Mouse (Mus musculus) large intestine, adult 2 months (tissue): ENCODE measurements around the gene 6430628N08Rik. TPM values are rescaled to one million over a fixed set of nuclear protein-coding genes. Genes with fewer than 3 reads are reported as not detected.

Source experiments
- DNase-seq: peaks from one replicate; pipeline ENCODE4 v3.0.0-alpha.2; 2012; ENCODE audit warnings: low read depth, low spot score
- whole genome bisulfite sequencing: fragments of 180-500 bp; shearing (Covaris S2); methylation state at CpG from one replicate; pipeline ENCODE4 v1.1.7; 2018; 5-methylcytosine and 5-hydroxymethylcytosine counted together
- polyA plus RNA-seq: library from polyadenylated mRNA; depleted of rRNA; stranded (reverse); fragments of >200 nt; gene quantifications from 2 replicates; pipeline ENCODE4 v1.2.3, GENCODE M21; 2012

Gene 6430628N08Rik
- polyA plus RNA-seq, 1 experiment, result not detected

DNA sequence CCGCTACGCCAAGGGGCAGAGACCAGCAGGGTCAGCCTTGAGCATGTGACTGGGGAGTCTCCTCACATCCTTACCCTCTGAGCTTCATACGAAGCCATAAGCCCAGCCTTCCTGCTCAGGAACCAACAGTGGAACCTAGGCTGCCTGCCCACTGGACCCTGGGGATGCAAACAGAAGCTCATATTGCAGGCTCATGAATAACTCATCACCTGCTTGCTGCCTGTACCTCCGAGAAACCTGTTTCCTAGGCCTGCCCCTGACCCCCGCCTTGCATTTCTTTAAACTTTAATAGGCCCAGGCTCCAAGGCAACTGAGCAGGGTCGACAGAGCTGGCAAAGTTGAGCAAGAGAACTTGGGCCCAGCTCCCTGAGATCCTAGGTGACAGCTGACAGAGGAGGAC is 6.4 kb upstream of the 6430628N08Rik start, which contains the start of gene Kncn:
Kncn (plus strand) TSS at position 379 of the 400 bp plus-strand sequence.
- no peak for DNase-seq
- 59% methylated on average over 6 of the region's 6 CpGs for WGBS

DNA sequence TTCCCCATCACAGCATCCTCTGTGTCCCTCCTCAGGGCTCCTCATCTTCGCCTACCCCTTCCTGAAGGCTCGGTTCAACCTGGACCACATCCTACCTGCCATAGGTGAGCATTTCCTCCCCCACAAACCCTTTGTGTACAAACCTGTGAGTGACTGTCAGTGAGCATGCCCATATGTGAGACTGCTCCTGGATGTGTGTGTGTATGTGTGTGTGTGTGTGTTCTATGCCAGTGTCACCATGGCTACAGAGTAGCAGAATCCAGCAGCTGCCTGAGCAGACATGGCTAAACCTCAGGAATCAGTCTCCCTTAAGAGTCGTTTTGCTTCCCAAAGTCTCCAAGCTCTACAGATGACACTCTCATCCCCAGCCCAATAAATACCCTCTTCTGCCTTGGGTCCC is 4.6 kb upstream of the 6430628N08Rik start:
- no peak for DNase-seq
- 66% methylated on average over 3 of the region's 3 CpGs for WGBS

DNA sequence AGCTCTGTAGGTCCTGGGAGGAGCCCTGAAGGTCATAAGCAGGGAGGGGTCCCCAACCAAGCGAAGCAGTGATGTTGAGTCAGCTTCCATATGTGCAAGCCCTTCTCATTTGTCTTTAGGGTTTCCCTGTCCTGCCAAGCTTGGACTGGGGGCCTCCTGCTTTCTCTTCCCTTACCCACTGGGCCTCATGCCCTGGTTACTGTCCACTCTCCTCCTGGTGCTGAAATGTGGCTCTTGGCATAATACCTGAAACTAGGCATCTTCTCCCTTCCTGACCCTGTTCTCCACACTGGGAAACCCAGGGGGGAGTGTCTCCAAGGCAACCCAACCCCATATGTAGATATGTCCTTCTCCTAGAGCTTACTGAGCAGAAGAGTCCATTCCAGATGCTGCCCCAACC is 3.6 kb upstream of the 6430628N08Rik start:
- 45% methylated on average over 1 of the region's 1 CpGs for WGBS
- no peak for DNase-seq

DNA sequence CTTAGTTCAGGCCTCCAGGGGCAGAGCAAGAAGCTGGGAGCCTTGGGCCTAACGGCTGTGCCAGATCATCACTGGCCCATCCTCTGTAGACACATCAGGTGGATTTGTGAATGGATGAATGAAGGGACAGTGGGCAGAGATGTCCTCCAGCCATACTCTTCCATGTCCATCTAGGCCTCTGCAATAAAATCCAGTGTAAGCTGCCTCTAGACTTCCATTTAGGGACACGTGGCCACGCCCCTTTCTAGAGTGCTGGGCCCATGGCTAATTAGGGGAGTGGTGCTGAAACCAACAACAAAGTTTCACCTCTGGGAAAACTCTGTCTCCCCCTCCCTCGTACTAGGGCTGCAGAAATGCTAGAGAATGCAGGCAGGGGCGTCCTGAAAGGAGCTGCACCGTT is 399 bp upstream of the 6430628N08Rik start:
- WGBS, result 10% methylated on average over 6 of the region's 6 CpGs

DNA sequence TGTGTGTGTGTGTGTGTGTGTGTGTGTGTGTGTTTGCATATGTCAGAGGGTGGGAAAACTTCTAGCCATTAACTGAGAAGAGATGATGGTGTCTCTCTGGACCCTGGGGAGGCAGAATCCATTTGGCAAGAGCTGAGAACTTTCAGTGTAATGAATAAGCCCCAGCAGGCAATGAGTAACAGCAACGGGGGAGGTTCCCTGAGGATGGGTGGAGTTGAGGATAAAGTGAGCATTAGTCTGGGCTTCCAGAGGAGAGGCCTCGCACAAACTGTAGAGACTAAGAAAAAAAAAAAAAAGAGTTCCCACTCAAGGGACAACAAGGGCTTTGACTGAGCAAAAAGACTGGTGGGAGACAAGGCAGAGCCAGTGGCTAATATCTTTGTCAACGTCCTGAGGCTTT is 3.8 kb downstream of the 6430628N08Rik start:
- 6% methylated on average over 3 of the region's 3 CpGs for WGBS
- no peak for DNase-seq

More for the DNA sequence above, 399 bp upstream of the 6430628N08Rik start:
- no peak for DNase-seq

DNA sequence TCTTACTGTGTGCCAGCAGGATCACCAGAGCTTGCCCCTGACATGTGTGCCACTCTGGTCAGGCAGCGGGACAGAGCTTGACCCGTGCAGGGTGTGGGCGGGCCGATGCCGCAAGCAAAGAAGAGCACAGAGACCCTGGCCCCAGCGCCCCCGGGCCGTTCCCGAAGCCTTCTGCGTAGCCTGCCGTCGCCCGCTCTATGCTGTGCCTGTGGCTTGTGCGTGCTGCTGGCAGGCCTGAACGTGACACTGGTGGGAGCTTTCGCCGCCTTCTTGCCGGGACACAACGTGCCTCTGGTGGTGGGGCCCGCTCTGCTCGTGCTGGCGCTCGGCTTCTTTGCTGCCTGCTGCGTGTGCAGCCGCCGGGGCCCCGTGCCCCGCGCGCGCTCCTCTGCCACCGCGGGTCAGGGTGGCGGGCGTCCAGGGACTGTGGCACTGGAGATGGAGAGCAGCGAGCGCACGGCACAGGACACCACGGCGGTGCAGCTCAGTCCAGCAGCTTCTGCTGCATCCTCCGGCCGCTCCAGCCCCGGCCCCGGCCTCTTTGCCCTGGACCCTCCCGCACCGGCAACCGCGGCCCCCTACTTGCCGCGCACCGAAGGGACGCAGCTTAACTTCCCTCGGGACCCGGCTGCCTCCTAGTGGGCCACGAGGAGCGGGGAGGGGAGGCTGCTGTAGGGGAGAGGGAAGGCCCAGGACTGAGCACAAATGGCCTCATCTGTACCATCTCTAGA is 7.6 kb downstream of the 6430628N08Rik start:
- WGBS, result 1% methylated on average over 56 of the region's 56 CpGs

DNA sequence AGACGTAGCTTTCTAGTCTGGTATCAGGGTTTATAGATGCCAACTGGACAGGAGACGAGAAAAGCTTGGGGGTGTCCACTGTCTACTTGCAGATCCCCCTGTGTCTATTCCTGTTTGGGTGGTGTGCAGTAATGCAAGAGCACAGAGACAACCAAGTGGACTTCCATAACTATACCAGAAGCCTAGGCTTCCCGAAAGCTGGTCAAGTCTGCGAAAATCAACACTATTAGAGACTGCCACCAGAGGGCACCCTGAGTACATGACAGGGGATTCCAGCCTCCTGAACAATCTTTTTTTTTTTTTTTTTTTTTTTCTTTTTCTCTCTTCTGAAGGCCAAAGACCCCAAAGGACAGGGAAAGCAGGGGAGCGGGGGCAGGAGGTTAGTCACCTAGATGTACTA is 12.4 kb downstream of the 6430628N08Rik start:
- peak; percentile 39 for DNase-seq
- 16% methylated on average over 5 of the region's 5 CpGs for WGBS

More for the DNA sequence above, 7.6 kb downstream of the 6430628N08Rik start:
- no peak for DNase-seq

DNA sequence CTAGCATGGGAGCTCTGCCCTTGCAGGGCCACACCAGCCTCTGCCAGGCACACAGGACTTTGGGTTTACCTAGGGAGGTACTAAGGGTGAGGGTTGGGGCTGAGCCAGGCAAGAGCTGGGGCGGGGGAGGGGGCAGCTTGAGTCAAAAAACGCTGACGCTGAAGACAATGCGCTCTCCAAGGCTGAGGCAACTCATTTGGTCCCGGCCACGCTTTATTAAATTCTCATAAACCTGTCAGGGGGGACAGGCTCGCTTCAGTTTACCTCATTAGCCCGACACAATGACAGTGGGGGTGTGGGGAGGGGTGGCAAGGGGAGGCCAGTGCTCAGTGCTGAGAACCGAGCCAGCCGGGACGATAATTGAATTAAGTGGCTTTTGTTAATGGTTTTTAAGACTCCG is 13.9 kb downstream of the 6430628N08Rik start:
- no peak for DNase-seq
- WGBS, result 33% methylated on average over 12 of the region's 12 CpGs

DNA sequence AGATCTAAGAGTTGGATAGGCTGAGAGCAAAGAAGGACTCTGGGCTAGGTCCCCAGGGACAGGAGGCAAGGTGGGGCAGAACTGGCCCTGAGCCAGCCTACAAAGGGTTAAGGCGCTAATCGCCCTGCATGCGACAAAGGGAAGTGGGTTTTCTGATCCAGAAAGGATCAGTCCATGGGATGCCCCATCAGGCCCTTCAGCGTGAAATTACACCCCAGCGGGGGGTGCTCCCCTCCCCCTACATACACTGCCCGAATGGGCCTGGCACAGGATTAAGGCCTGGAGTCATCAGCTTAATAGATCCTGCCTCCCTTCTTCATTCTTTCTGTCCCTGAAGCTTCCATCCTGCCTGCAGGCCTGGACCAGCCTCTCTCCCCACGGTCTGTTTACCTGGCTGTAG is 15.2 kb downstream of the 6430628N08Rik start:
- no peak for DNase-seq
- 30% methylated on average over 7 of the region's 7 CpGs for WGBS

DNA sequence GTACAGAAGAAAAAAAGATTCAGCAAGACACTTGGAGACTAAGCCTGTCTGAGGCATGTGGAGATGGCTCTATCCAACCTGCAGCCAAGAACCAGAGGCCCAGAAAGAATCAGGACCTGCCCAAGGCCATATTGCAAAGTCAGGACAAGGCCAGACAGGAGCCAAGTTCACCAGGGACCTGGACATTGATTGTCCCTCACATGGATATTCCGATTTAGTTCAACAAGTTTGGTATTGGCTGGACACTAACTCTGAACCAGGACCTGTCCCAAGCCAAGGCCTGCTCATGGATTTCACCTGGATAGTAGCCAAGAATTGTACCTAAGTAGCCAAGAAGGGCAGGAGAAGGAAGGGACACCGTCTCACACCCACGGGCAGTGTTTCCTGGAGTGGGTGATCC is 16.3 kb downstream of the 6430628N08Rik start:
- no peak for DNase-seq
- 69% methylated on average over 3 of the region's 3 CpGs for WGBS

DNA sequence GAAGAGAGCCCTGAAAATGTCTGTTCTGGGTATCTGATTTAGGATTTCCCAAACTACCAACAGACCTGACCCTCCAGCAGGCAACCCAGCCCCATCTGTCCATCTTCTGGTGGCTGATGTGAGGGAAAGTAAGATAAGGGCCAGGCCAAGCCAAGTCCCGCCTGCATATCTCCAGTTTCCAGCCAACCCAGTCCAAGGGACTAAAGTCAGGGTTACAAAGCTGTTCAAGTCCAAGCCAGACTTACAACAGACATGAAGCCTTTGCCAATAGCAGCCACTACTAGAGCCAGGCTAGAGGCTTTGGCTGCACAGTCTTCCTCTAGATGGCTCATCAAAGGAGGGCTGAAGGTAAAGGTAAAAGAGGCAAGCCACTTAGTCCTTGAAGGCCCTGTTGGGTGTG is 17.5 kb downstream of the 6430628N08Rik start:
- DNase-seq, result no peak
- WGBS, result 41% methylated on average over 1 of the region's 1 CpGs

DNA sequence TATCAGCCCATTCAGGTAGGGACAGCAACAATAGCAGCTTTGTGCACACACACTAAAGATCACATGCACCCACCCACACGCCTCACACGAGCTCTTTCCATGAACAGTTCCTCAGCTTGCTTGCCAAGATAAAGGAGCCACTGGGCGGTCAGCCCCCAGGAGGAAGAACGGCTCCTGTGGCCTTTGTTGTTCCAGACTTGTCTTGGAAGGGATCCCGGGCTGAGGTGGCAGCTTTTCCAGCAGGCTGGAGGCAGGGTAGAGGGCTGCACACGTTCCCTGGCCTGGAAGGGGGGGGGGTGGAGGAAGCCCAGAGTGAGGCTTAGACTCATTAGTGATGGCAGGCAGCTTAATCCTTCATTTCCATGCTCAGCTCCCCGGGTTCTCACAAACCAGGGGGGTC is 18.2 kb downstream of the 6430628N08Rik start:
- 9% methylated on average over 7 of the region's 7 CpGs for WGBS
- DNase-seq, result no peak

DNA sequence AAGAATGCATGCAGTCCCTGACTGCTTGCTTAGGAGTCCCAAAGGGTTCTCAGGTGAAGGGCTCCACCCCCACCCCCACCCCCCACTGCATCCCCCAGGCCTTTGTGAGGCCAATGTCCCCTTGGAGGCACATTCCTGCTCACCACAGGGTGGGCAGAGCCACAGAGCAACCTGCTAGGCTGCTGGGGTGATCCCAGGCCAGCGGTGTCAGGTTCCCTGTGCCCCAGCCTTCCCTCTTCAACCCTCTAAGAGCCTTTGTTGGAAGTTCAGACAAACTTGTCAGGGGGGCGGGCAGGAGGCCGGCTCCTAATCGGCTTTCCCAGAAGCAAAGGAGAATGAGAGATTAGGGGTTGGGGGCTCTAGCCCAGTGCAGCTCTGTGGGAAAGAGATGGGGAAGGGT is 21.1 kb downstream of the 6430628N08Rik start:
- no peak for DNase-seq
- 25% methylated on average over 4 of the region's 4 CpGs for WGBS

DNA sequence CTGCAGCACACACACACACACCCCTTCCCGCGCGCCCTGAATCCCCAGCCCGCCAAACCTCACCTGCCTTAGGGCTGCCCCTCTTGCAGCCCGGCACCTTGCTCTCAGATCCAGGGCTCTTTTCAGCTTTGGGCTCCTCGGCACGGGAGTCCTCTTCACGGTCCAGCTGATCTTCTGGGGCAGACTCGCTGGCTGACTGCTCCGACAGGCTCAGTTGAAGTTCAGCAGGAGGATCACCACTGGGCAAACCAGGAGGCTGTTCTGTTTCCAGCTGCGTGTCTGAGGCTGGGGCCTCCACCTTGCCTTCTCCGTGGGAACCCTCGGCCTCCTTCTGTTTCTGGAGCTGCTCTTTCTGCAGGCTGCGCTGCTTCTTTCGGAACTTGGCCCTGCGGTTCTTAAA is 29.4 kb downstream of the 6430628N08Rik start:
- 83% methylated on average over 16 of the region's 16 CpGs for WGBS
- no peak for DNase-seq

DNA sequence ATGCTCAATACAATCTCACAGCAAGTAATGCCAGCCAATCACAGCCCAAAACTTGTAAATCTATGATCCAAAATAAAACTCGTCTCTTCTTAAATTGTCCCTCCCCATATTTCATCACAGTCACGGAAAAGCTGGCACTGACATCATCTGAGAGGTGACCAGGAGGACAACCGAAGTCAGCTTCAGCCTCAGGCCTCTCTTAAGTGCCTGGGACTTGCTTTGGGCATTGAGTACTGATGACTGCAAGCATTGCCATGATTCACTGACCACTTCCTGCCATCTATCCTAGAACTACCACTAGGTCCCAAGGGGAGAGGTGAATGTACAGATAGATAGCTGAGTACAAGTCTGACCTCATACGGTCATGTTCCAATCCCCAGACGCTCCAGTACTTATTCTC is 32.2 kb downstream of the 6430628N08Rik start:
- WGBS, result 78% methylated on average over 5 of the region's 5 CpGs
- no peak for DNase-seq

DNA sequence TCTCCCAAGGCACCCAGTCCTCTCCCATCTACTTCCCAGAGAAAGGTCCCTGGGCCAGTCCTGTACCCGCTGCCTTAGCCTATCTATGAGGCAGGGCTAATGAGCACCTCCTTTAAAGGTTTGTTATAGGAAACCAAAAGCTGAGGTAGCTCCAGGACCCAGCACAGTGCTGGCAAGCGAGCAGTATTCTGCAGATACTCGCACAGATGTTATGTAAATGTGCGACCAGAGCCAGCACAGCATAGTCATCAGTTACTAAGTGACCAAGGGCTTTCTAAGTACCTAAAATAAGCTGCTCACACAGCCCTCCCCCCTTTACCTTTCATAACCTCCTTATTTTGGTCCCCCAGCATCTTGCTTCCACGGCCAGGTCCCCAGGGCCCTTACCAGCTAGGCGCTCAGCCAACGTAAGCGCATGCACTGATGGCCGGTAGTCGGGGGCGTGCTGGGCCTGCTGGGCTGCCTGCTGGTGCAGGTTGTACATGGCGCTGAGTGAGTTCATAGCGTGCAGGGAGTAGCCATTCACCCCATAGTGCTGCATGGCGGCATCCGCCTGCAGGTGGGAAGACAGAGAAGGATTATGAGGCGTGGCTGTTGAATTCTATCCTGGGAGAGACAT is 32.9 kb downstream of the 6430628N08Rik start:
- DNase-seq, result no peak
- 75% methylated on average over 16 of the region's 16 CpGs for WGBS

DNA sequence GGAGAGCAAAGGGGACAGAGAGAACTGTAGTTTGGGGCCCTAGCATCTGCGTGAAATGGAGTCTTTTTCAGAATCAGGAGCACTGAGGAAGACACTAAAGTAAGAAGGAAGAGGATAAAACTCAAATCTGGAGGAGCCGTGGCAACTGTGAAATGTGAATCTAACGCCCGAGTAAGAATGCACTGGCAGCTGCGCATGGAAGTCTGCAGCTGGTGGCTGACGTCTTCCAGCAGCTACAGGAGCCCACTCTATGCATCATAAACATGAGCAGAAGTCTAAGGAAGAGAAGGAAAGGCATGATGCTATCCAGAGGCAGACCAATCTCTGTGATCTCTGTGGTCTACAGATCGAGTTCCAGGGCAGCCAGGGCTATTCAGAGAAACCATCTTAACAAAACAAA is 37.2 kb downstream of the 6430628N08Rik start:
- DNase-seq, result no peak
- 40% methylated on average over 7 of the region's 7 CpGs for WGBS

DNA sequence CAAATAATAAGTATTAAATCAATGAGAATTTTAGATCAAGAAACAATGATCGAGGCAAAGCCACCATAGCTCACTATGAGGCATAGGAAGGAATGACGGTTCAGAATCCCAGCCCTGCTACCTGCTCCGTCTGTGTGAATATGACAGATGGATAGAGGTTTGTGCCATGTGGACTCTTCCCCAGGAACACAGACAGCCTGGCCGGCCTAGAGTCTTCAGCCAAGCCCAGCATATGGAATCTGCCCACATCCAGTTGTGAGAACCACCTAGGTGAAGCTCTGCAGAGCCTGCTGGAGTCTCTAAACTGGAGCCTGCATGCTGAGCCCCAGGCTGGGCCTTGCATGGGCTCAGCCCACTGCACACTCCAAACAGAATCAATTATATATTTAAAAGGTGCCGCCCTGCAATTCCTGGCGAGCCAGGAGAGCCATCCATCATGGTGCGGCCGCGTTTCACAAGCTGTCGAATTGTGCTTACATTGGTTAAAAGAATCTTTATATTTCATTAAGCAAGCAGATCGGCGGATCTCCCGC is 41.2 kb downstream of the 6430628N08Rik start:
- WGBS, result 52% methylated on average over 13 of the region's 13 CpGs
- no peak for DNase-seq

DNA sequence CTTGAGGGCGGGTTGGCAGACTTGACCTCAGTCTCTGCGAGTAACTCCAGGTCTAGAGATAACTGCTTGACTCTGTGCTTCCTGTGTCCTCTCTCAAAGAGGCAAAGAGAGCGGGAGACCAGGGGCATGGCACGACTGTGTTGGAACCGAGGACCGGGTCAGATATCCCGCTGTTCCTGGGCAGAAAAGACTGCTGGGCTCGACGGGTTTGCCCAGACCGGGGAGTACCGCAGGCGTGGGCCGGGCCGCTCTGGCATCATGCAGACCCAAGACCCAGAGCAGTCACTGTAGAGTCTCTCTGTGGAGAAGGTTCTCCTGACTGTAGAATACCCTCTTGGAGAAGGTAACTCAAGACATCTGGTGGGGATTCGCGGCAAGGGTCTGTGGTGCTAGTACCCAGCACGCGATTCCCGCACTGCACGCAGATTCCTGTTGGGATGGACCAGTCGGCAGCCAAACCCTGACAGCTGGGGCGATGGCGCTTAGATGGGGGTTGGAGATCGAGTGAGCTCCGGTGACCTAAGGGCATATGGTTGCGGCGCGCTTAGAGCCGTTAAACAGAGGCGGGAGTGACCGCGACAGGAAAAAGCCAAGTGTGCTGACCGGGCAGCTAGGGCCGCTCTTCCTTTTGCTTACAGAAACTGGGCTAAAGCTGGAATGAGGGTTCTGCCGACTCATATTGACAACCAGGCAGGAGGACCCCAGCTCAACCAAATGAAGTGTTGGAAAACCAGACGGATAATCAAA is 45.5 kb downstream of the 6430628N08Rik start:
- DNase-seq, result no peak
- 3% methylated on average over 36 of the region's 36 CpGs for WGBS

DNA sequence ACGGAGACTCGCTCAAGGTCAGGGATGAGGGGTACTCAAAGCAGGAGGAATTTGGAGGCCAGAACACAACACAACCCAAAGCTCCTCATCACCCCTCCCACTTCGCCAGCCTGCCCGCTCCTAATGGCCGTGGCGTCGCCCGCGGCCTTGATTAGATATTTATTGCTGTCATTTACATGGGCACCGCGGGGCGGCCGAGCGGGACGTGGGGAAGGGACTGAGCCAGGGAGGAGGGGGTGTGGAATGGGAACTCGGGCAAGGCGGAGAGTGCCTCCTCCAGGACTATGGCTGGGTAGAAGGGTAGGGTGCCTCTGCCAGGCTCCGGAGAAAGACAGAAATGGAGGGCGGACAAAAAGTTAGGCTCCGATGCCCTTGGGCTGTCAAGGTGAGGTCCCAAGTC is 46.2 kb downstream of the 6430628N08Rik start:
- 3% methylated on average over 20 of the region's 20 CpGs for WGBS
- no peak for DNase-seq
